In the genomic region with DNA sequence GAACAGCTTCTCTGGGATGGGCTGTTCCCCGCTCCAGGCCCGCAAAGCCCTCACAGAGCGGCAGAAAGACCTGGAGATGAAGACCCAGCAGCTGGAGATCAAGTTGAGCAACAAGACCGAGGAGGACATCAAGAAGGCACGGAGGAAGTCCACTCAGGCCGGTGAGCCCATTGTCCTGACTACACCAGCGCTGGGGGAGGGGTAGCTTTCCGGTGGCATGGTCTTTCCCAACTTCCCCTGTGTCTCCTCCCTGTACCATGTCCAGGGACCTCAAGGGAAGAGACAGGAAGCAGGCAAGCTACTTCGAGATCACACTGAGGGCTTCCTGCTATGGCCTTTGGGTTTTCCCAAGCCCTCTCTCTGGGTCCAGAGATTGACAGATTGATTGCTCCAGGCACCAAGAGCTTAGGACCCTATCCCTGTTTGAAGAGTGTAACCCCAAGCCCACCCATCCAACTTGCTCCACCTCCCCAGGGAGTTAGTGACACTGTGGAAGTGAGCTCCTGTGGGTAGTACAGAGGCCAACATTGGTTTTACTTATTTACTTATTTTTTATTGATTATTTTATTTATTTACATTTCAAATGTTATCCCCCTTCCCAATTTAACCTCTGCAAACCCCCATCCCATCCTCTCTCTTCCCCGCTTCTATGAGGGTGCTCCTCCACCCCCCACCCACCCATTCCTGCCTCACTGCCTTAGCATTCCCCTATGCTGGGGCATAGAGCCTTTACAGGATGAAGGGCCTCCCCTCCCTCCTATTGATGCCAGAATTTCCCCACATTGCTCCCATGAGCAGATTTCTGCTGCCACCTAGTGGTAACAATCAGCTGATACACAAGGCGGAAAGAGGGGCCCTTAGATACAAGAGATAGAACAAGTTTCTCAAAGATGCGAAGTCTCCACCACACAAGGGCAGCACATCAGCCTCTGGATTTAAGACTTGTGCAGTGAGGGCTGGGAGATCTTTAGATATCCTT, we compare ENCODE assay signal across 9 mouse cellular contexts. TPM values are rescaled to one million over a fixed set of nuclear protein-coding genes. Genes with fewer than 3 reads are reported as not detected.
DNase-seq lines count a peak whose midpoint lies in the region; ATAC-seq and TF ChIP-seq lines count a peak whose summit lies in the region.
"Had no signal": no experiment of that assay in that cellular context is flagged by ENCODE, and none has a peak within 500 bp of the region (broad histone marks: within the 10 kb centered on the region; RNA-seq: fewer than 3 reads in every experiment).

No protein-coding gene starts in this region.

- no peaks in the 10 kb centered on the region for H3K9me3 ChIP-seq in CH12.LX (replicated peaks; ENCODE audit: low read length)
- H3K9me3 ChIP-seq in stomach, postnatal 0 days (ENCODE audit: control insufficient read depth, low read length): no peaks in the 10 kb centered on the region

- no peak overlapping the region for H3K4me2 ChIP-seq in CH12.LX (ENCODE audit: insufficient read depth, low read depth, poor library complexity, severe bottlenecking)
- no peak overlapping the region for H3K4me2 ChIP-seq in stomach, postnatal 0 days (replicated peaks; ENCODE audit: low read depth)

- H3K4me3 ChIP-seq in gastrocnemius, adult 2 months: no peak overlapping the region
- no peak overlapping the region for H3K4me3 ChIP-seq in CH12.LX (replicated peaks in 1 of 3; ENCODE audit: low read depth in 2 of 3, low read length in 2 of 3, poor library complexity in 1 of 3)
- no peak overlapping the region for H3K4me3 ChIP-seq in cerebellum, adult 2 months (replicated peaks; ENCODE audit: insufficient read depth, low read depth, low read length)
- no peak overlapping the region for H3K4me3 ChIP-seq in stomach, postnatal 0 days (ENCODE audit: low read depth, low read length)

- dilution Hi-C loops in CH12.LX (cut with MboI; ENCODE audit: extremely low pct_ligation_motif_present, extremely low pct_unique_long_range_greater_than_20kb, low sequenced_read_pairs): no loop called here

- peaks cover 5 to 23% of the 10 kb centered on the region in 2 experiments for H3K4me1 ChIP-seq in CH12.LX (ENCODE audit: control insufficient read depth in 1 of 2, insufficient read depth in 2 of 2)
- H3K4me1 ChIP-seq in cerebellum, adult 2 months (ENCODE audit: control insufficient read depth, insufficient read depth, low read length): peaks cover 45% of the 10 kb centered on the region
- H3K4me1 ChIP-seq in stomach, postnatal 0 days (replicated peaks; ENCODE audit: control insufficient read depth, insufficient read depth): no peaks in the 10 kb centered on the region

- no peaks in the 10 kb centered on the region for H3K27me3 ChIP-seq in CH12.LX (replicated peaks)
- H3K27me3 ChIP-seq in cerebellum, adult 2 months (ENCODE audit: control insufficient read depth, insufficient read depth, low read length): no peaks in the 10 kb centered on the region
- no peaks in the 10 kb centered on the region for H3K27me3 ChIP-seq in stomach, postnatal 0 days (ENCODE audit: control insufficient read depth, insufficient read depth, low read length)

- 53% methylated on average over 12 of the region's 12 CpGs for WGBS in cerebellum, adult 2 months
- 60% methylated on average over 12 of the region's 12 CpGs for WGBS in stomach, postnatal 0 days

- intact Hi-C loops in gastrocnemius, adult 2 months (cut with DNase I): loop anchor here (2.0 kb wide), 1 partner anchor 19 kb away; no protein-coding TSS in a partner anchor

- no peak for TF ChIP-seq POLR2A in CH12.LX (IDR thresholded peaks at IDR 0.05; ENCODE audit: low read depth, low read length)
- no peak for TF ChIP-seq POLR2A in cerebellum, adult 2 months (IDR thresholded peaks at IDR 0.05; ENCODE audit: borderline replicate concordance, insufficient read depth, low read length)

- DNase-seq in gastrocnemius, adult 2 months: peak; percentile 47
- no peak for DNase-seq in gastrocnemius, postnatal 25 days
- peak; percentile 81 for DNase-seq in CH12.LX (ENCODE audit: extremely low read depth)
- peak; percentile 71 to 75 for DNase-seq in cerebellum, adult 2 months
- peak; percentile 49 to 65 for DNase-seq in kidney, postnatal 4 days
- peak; percentile 39 for DNase-seq in stomach, postnatal 0 days (ENCODE audit: low spot score)

- H3K9ac ChIP-seq in CH12.LX (ENCODE audit: insufficient read depth, low read depth): no peak overlapping the region
- no peak overlapping the region for H3K9ac ChIP-seq in stomach, postnatal 0 days (ENCODE audit: low read length)

- no peak for TF ChIP-seq EP300 in CH12.LX (IDR thresholded peaks at IDR 0.05; ENCODE audit: low read length)
- no peak for TF ChIP-seq EP300 in stomach, postnatal 0 days (optimal IDR thresholded peaks at IDR 0.05)

- in situ Hi-C loops in CH12.LX (cut with MboI; ENCODE audit: low pct_ligation_motif_present, low pct_unique_long_range_greater_than_20kb, low sequenced_read_pairs): no loop called here

- H3K36me3 ChIP-seq in CH12.LX (replicated peaks in 1 of 2; ENCODE audit: control insufficient read depth in 1 of 2, insufficient read depth in 1 of 2, low read length in 1 of 2): peaks cover 0 to 59% of the 10 kb centered on the region in 2 experiments
- no peaks in the 10 kb centered on the region for H3K36me3 ChIP-seq in stomach, postnatal 0 days (ENCODE audit: control insufficient read depth, insufficient read depth, low read length)

- peak; percentile 90 for ATAC-seq in granulocyte monocyte progenitor cell, adult 5-6 weeks (replicated peaks; ENCODE audit: poor library complexity, severe bottlenecking)
- ATAC-seq in megakaryocyte progenitor cell, adult 5-6 weeks (replicated peaks; ENCODE audit: poor library complexity): peak; percentile 84
- peak; percentile 42; the same call in 1 of the 2 replicates for ATAC-seq in stomach, postnatal 0 days (ENCODE audit: low FRiP score, low TSS enrichment)

- peak; percentile 98 for TF ChIP-seq RAD21 in CH12.LX (IDR thresholded peaks at IDR 0.05; ENCODE audit: low read depth, low read length)

- peak; percentile 82 for TF ChIP-seq CTCF in gastrocnemius, adult 2 months (IDR thresholded peaks at IDR 0.05)
- TF ChIP-seq CTCF in CH12.LX (conservative IDR thresholded peaks at IDR 0.05 in 1 of 2, IDR thresholded peaks at IDR 0.05 in 1 of 2; ENCODE audit: low read depth in 2 of 2, low read length in 2 of 2): peak; percentile 67 to 98; a peak in 3 of 4 replicates
- peak; percentile 83 for TF ChIP-seq CTCF in cerebellum, adult 2 months (IDR thresholded peaks at IDR 0.05; ENCODE audit: borderline replicate concordance, insufficient read depth, low read depth, low read length)
- peak; percentile 98 for TF ChIP-seq CTCF in stomach, postnatal 0 days (IDR thresholded peaks at IDR 0.05; ENCODE audit: low read depth)

- no peaks in the 10 kb centered on the region for H3K79me2 ChIP-seq in CH12.LX (replicated peaks; ENCODE audit: control insufficient read depth, extremely low read depth, insufficient read depth, poor library complexity, severe bottlenecking)

- no peak overlapping the region for H3K27ac ChIP-seq in gastrocnemius, adult 2 months
- no peak overlapping the region for H3K27ac ChIP-seq in CH12.LX (ENCODE audit: insufficient read depth, low read depth)
- peak overlapping the region; percentile 39; the same call in 1 of the 2 replicates for H3K27ac ChIP-seq in cerebellum, adult 2 months (ENCODE audit: insufficient read depth, low read length)
- no peak overlapping the region for H3K27ac ChIP-seq in stomach, postnatal 0 days (replicated peaks)

TF ChIP-seq in CH12.LX, 34 proteins besides CTCF, POLR2A, EP300 and RAD21:
- no peak for TF ChIP-seq SIN3A (IDR thresholded peaks at IDR 0.05; ENCODE audit: low read length)
- peak; percentile 46; the same call in 1 of the 2 replicates for TF ChIP-seq MYC (IDR thresholded peaks at IDR 0.05; ENCODE audit: low read depth, low read length)
- no peak for TF ChIP-seq CHD2 (IDR thresholded peaks at IDR 0.05; ENCODE audit: low read length)
- TF ChIP-seq ZMIZ1 (IDR thresholded peaks at IDR 0.05; ENCODE audit: low read depth, low read length): no peak
- TF ChIP-seq ELF1 (IDR thresholded peaks at IDR 0.05; ENCODE audit: low read depth, low read length): 0 out of 2 replicates have a peak, but pooled peaks have one; percentile 27
- TF ChIP-seq MAX (IDR thresholded peaks at IDR 0.05; ENCODE audit: low read length): no peak
- TF ChIP-seq IRF4 (IDR thresholded peaks at IDR 0.05; ENCODE audit: low read depth, low read length): peak; percentile 15; the same call in 1 of the 2 replicates
- no peak for TF ChIP-seq PAX5 (IDR thresholded peaks at IDR 0.05; ENCODE audit: low read length)
- no peak for TF ChIP-seq CHD1 (IDR thresholded peaks at IDR 0.05; ENCODE audit: low read depth, low read length)
- TF ChIP-seq JUN (IDR thresholded peaks at IDR 0.05; ENCODE audit: insufficient read depth, low read depth, low read length): no peak
- TF ChIP-seq ZC3H11A (IDR thresholded peaks at IDR 0.05; ENCODE audit: low read depth, low read length): peak; percentile 77
- TF ChIP-seq E2F4 (IDR thresholded peaks at IDR 0.05; ENCODE audit: insufficient replicate concordance, low read depth, low read length): no peak
- TF ChIP-seq ZKSCAN1 (IDR thresholded peaks at IDR 0.05; ENCODE audit: borderline replicate concordance, low read depth, low read length): no peak
- peak; percentile 97 for TF ChIP-seq SMC3 (IDR thresholded peaks at IDR 0.05; ENCODE audit: low read depth, low read length)
- peak; percentile 38; the same call in 1 of the 2 replicates for TF ChIP-seq NELFE (IDR thresholded peaks at IDR 0.05; ENCODE audit: low read depth, low read length)
- TF ChIP-seq UBTF (IDR thresholded peaks at IDR 0.05; ENCODE audit: low read depth, low read length): no peak
- TF ChIP-seq POLR2AphosphoS2 (IDR thresholded peaks at IDR 0.05; ENCODE audit: low read depth, low read length): no peak
- TF ChIP-seq TBP (conservative IDR thresholded peaks at IDR 0.05; ENCODE audit: low read depth, low read length): no peak
- TF ChIP-seq MAZ (IDR thresholded peaks at IDR 0.05; ENCODE audit: low read depth, low read length): peak; percentile 85; the same call in 1 of the 2 replicates
- no peak for TF ChIP-seq ETS1 (conservative IDR thresholded peaks at IDR 0.05; ENCODE audit: low read depth, low read length)
- no peak for TF ChIP-seq KAT2A (IDR thresholded peaks at IDR 0.05; ENCODE audit: insufficient replicate concordance, low read length)
- no peak for TF ChIP-seq USF2 (conservative IDR thresholded peaks at IDR 0.05; ENCODE audit: low read depth, low read length)

RNA-seq across cellular contexts. Expression of a gene that starts 19.3 kb away (rescaled TPM):
- not detected for total RNA-seq in gastrocnemius, adult 2 months (2021)
- total RNA-seq in gastrocnemius, postnatal 25 days (2021): under 1 TPM in 1 of 2 experiments, not detected in 1; 0.27 TPM
- total RNA-seq in CH12.LX (2012; rRNA removed): not detected in 2 replicates
- not detected in 2 replicates for total RNA-seq in CH12.LX (2014; rRNA removed)
- polyA plus RNA-seq in CH12.LX (2012; ENCODE audit: insufficient read length, low read depth): not detected in 2 replicates
- 0.41 and 0.86 TPM in 2 replicates for polyA plus RNA-seq in cerebellum, adult 2 months (2012; rRNA removed)
- total RNA-seq in granulocyte monocyte progenitor cell, adult 5-6 weeks (2014; fragmentation: Nextera tagmentation): not detected in 2 replicates
- 0.26 TPM in 1 of 2 replicates, not detected in the other for total RNA-seq in granulocyte monocyte progenitor cell, adult 5-6 weeks (2017)
- not detected in 2 replicates for total RNA-seq in megakaryocyte progenitor cell, adult 5-6 weeks (2015)
- not detected in 2 replicates for total RNA-seq in megakaryocyte progenitor cell, adult 5-6 weeks (2017)
- not detected in 2 replicates for polyA plus RNA-seq in stomach, postnatal 0 days (2015; fragmentation: Nextera tagmentation; extraction: Ambion mirVana)
- polyA plus RNA-seq: liver, embryonic 16.5 days had no signal
